Mouse (Mus musculus) megakaryocyte, embryonic 14.5 days (primary cell): ENCODE measurements around the gene Trim56.

Experiments
- FLI1 ChIP-seq: IDR thresholded peaks from 2 replicates; pipeline ENCODE4 v1.6.1; 2012; ENCODE audit warnings: low read length, inconsistent platforms, mixed read lengths
- GATA1 ChIP-seq: IDR thresholded peaks from 3 replicates; pipeline ENCODE4 v1.6.1; 2012; ENCODE audit warnings: mixed read lengths, low read length, inconsistent platforms, borderline replicate concordance

DNA sequence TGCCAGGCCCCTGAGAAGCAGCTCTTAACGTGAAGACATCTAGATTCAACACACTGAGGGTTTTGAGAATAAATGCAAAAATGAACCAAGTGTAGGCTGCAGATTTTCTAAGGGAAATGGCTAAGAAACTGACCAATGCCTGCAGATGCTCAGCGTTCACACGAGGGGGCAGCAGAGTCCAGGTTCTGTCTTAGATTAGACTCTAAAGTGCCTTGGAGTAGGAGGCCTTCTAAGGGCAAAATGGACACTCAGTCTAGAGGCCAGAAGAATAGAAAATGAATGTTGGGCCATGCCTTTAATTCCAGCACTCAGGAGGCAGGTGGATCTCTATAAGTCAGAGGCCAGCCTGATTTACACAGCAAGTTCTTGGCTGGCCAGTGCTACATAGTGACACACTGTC, 15.5 kb upstream of the Trim56 start:
- TF ChIP-seq FLI1 (no peak), GATA1 (no peak)
